Mouse (Mus musculus) spleen, postnatal 14 days (tissue): ENCODE measurements at regions not wholly inside any gene's neighbourhood (a gene's known extent, or its start where the extent isn't known, plus 50 kb on each side); places are given as distances from the start of the nearest gene placed in this dataset.
A peak's percentile ranks its signal among the peaks of the same experiment; 100 is the strongest.

Experiments
- DNase-seq, 2 experiments: peaks; one replicate each; pipeline ENCODE4 v3.0.0; 2021 to 2022; ENCODE audit warnings: low spot score in 2 of 2

GRCm38 (mm10) chr2:173418951-173419350 lies 103.4 kb upstream of the 1700021F07Rik start:
- no peak for DNase-seq

- no peak for DNase-seq
Measured at GRCm38 (mm10) chr2:173419972-173420391, 102.4 kb upstream of the 1700021F07Rik start.

GRCm38 (mm10) chr2:173420481-173420880 lies 101.9 kb upstream of the 1700021F07Rik start:
- no peak for DNase-seq

GRCm38 (mm10) chr2:173424875-173425274 lies 97.5 kb upstream of the 1700021F07Rik start:
- DNase-seq = no peak

GRCm38 (mm10) chr2:173425754-173426153 lies 96.6 kb upstream of the 1700021F07Rik start:
- no peak for DNase-seq

GRCm38 (mm10) chr2:173426191-173427065 lies 96.0 kb upstream of the 1700021F07Rik start:
- DNase-seq = no peak

GRCm38 (mm10) chr2:173427888-173428450 lies 94.4 kb upstream of the 1700021F07Rik start:
- no peak for DNase-seq

GRCm38 (mm10) chr2:173431841-173432240 lies 90.5 kb upstream of the 1700021F07Rik start:
- no peak for DNase-seq

GRCm38 (mm10) chr2:173432258-173432657 lies 90.1 kb upstream of the 1700021F07Rik start:
- DNase-seq = no peak

- DNase-seq = no peak
Measured at GRCm38 (mm10) chr2:173432886-173433624, 89.3 kb upstream of the 1700021F07Rik start.

GRCm38 (mm10) chr2:173436580-173436979 lies 85.8 kb upstream of the 1700021F07Rik start:
- no peak for DNase-seq

- DNase-seq = no peak
Measured at GRCm38 (mm10) chr2:173439031-173439430, 83.4 kb upstream of the 1700021F07Rik start.

- no peak for DNase-seq
Measured at GRCm38 (mm10) chr2:173442056-173442455, 80.3 kb upstream of the 1700021F07Rik start.

GRCm38 (mm10) chr2:173443262-173443661 lies 79.1 kb upstream of the 1700021F07Rik start:
- DNase-seq = no peak

GRCm38 (mm10) chr2:173444386-173444785 lies 78.0 kb upstream of the 1700021F07Rik start:
- no peak for DNase-seq

- DNase-seq = no peak
Measured at GRCm38 (mm10) chr2:173445039-173445438, 77.3 kb upstream of the 1700021F07Rik start.

GRCm38 (mm10) chr2:173448546-173449187 lies 73.7 kb upstream of the 1700021F07Rik start:
- no peak for DNase-seq

GRCm38 (mm10) chr2:173449198-173449597 lies 73.2 kb upstream of the 1700021F07Rik start:
- DNase-seq = no peak

- no peak for DNase-seq
Measured at GRCm38 (mm10) chr2:173451993-173452481, 70.3 kb upstream of the 1700021F07Rik start.

GRCm38 (mm10) chr2:173452800-173453199 lies 69.6 kb upstream of the 1700021F07Rik start:
- DNase-seq = no peak

GRCm38 (mm10) chr2:173453569-173454405 lies 68.6 kb upstream of the 1700021F07Rik start:
- DNase-seq = peak in 1 of 2 experiments; percentile 8
